Mouse (Mus musculus): Measurements from ENCODE around the gene Zfp57. TPM values are rescaled to one million over a fixed set of nuclear protein-coding genes. Genes with fewer than 3 reads are reported as not detected.

Gene Zfp57
- 112 and 113 TPM in 2 replicates for polyA plus RNA-seq (2015; fragmentation: Nextera tagmentation; extraction: Ambion mirVana)

DNA sequence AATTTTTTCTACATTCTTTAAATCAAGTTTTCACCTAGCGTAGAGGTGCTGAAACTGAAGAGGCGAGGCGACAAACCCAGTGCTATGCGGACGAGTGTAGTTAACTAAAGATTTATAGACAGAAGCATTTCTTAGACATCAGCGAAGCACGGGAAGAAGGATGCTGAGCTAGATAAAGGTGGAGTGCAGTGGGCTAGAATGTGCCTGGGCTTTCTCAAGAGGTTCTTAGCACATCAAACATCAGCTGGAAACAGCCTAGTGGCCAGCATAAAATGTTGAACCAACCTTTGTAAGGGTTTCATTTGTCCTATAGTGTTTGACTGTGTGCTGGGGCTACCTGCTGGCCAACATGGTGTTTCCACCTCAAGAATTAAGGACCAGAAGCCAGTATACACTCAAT lies at the start of gene Zfp57:
Zfp57 (plus strand) TSS at position 301 of the 400 bp plus-strand sequence.
- Histone ChIP-seq H3K4me1 (peaks cover 9% of the 10 kb centered on the region), H3K9me3 (no peaks in the 10 kb centered on the region), H3K27me3 (no peaks in the 10 kb centered on the region), H3K9ac (0 out of 2 replicates have a peak within 1 kb of the TSS, but pooled peaks have one; percentile 4), H3K4me3 (peak within 1 kb of the TSS; percentile 81; the same call in 1 of the 2 replicates), H3K4me2 (peak within 1 kb of the TSS; percentile 72), H3K36me3 (peaks cover 7% of the 10 kb centered on the region; the same call in 1 of the 2 replicates), H3K27ac (no peak within 1 kb of the TSS)
- no peak for ATAC-seq (ENCODE audit: insufficient number of reproducible peaks, insufficient read depth, low FRiP score, low TSS enrichment, low read depth)
- 95% methylated on average over 7 of the region's 7 CpGs for WGBS

DNA sequence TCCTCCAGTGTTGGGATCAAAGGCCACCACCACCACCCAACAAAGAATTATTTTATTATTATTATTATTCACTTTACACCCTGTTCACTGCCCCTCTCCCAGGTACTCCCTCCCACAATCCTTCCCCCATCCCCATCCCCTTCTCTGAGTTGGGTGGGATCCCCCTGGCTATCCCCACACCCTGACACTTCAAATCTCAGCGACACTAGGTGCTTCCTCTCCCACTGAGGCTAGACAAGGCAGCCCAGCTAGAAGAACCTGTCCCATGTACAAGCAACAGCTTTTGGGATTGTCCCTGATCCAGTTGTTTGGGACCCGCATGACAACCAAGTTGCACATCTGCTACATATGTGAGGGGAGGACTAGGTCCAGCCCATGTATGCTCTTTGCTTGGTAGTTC lies 48.3 kb upstream of the Zfp57 start:
- no peak for ATAC-seq (ENCODE audit: insufficient number of reproducible peaks, insufficient read depth, low FRiP score, low TSS enrichment, low read depth)
- H3K36me3 ChIP-seq: peaks cover 36% of the 10 kb centered on the region

DNA sequence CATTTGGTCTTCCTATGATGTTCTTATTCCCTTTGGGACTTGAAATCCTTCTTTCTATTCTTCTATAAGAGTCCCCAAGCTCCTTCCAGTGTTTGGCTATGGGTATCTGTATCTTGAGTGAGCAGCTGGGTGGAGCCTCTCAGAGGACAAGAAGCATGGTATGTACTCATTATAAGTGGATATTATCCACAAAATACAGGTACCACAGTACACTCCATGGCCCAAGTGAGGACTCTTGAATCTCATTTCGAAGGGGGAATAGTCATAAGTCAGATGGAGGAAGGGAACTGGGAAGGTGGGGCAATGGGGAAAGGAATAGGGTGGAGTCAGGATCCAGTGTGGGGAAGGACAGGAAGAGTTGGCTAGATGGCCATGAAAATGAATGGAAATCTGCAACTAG lies 47.9 kb upstream of the Zfp57 start:
- ATAC-seq (ENCODE audit: insufficient number of reproducible peaks, insufficient read depth, low FRiP score, low TSS enrichment, low read depth): no peak
- peaks cover 18% of the 10 kb centered on the region for H3K4me1 ChIP-seq
- H3K36me3 ChIP-seq: peaks cover 36% of the 10 kb centered on the region
- H3K9ac ChIP-seq: no peak overlapping the region
- H3K4me2 ChIP-seq: no peak overlapping the region
- no peak overlapping the region for H3K4me3 ChIP-seq
- 79% methylated on average over 1 of the region's 1 CpGs for WGBS
- H3K27ac ChIP-seq: no peak overlapping the region
- peaks cover 11% of the 10 kb centered on the region for H3K27me3 ChIP-seq
- H3K9me3 ChIP-seq: no peaks in the 10 kb centered on the region

More for the DNA sequence above, 48.3 kb upstream of the Zfp57 start:
- Histone ChIP-seq H3K27ac (no peak overlapping the region), H3K9me3 (no peaks in the 10 kb centered on the region), H3K4me3 (no peak overlapping the region), H3K4me1 (peaks cover 19% of the 10 kb centered on the region), H3K9ac (no peak overlapping the region), H3K4me2 (no peak overlapping the region), H3K27me3 (peaks cover 11% of the 10 kb centered on the region)
- 91% methylated on average over 2 of the region's 2 CpGs for WGBS

DNA sequence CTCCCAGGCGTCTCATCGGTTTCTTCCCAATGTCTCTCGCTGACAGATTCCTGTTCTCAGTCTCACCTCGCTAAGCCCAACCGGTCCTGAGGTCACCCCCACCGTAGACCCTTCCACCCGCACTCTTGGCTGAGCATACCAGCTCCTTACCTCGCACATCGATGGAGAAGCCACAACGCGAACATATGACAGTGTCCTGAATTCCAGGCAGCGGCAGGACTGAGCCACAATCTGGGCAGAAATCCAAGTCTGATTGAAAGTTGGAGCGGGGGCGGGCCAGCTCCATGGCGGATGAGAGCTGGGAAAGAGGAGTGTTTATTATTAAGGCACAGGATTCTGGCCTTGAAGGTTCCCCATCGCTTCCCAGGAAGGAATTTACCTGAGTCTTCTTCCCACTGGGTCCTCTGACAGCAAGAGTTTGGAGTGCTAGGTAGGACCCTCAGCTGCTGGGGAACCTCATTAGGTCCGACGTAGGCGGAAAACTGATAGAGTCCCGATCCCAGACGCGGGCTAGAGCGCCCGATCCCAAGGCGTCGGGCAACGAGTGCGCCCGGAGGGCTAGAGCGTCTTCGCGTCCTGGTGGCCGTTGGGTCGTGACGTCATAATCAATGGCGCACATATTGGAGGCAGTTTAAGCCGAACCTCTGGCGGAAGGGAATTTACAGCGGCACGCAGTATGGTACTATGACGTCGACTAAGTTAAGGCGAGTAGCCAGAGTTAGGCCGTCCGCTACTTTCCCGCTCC lies 42.8 kb upstream of the Zfp57 start, which contains the start of the genes Znrd1 and Znrd1as:
Znrd1 (minus strand) TSS at position 561 of the 745 bp plus-strand sequence.
Znrd1as (plus strand) TSS at position 594 of the 745 bp plus-strand sequence.
- under 1% methylated on average over 46 of the region's 46 CpGs for WGBS
- H3K27me3 ChIP-seq: no peaks in the 10 kb centered on the region
- no peaks in the 10 kb centered on the region for H3K9me3 ChIP-seq
- peak within 1 kb of the TSS; percentile 82 for H3K9ac ChIP-seq
- H3K4me1 ChIP-seq: peaks cover 13% of the 10 kb centered on the region
- H3K27ac ChIP-seq: peak within 1 kb of the TSS; percentile 86
- peak within 1 kb of the TSS; percentile 64 for H3K4me3 ChIP-seq
- ATAC-seq (ENCODE audit: insufficient number of reproducible peaks, insufficient read depth, low FRiP score, low TSS enrichment, low read depth): peak; percentile 98
- H3K4me2 ChIP-seq: peak within 1 kb of the TSS; percentile 74
- peaks cover 17% of the 10 kb centered on the region; the same call in 1 of the 2 replicates for H3K36me3 ChIP-seq

DNA sequence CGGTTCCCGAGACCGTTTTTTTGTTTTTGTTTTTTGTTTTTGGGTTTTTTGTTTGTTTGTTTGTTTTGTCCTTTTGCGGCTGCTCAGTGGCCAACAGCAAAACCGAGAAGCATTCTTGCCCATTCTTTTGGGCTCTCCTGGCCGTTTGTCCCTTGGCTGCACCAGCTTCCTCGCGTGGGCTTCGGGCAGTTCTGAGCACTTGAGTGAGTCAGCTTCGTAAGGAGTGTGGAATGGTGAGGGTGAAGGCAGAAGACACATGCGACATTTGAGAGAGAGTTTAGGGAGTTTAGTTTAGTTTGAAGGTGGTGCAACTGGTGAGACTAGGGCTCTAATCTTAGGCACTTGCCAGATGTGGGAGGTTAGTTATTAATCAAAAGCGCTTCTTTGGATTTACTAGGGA lies 42.1 kb upstream of the Zfp57 start:
- Histone ChIP-seq H3K27me3 (no peaks in the 10 kb centered on the region), H3K4me3 (peak overlapping the region; percentile 64), H3K27ac (peak overlapping the region; percentile 77), H3K9ac (peak overlapping the region; percentile 82), H3K4me1 (peaks cover 13% of the 10 kb centered on the region), H3K9me3 (no peaks in the 10 kb centered on the region), H3K4me2 (peak overlapping the region; percentile 74), H3K36me3 (peaks cover 13% of the 10 kb centered on the region; the same call in 1 of the 2 replicates)
- no peak for ATAC-seq (ENCODE audit: insufficient number of reproducible peaks, insufficient read depth, low FRiP score, low TSS enrichment, low read depth)
- 12% methylated on average over 12 of the region's 12 CpGs for WGBS

DNA sequence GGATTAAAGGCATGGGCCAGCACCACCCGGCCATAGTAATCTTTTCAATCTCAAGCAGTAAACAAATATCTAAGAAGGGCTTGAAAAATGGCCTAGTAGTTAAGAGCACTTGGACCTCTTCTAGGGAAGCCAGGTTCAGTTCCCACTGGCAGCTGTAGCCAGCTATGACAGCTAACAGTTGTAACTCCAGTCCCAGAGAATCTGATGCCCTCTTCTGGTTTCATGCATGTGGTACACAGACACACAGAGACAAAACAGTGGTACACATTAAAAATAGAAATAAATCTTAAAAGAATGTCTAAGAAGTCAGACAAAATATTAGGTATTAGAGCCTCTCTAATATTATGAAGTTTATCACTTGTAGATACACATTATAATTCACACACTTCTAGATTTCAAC lies 39.8 kb upstream of the Zfp57 start:
- H3K36me3 ChIP-seq: peaks cover 6% of the 10 kb centered on the region; the same call in 1 of the 2 replicates
- no peaks in the 10 kb centered on the region for H3K27me3 ChIP-seq
- H3K4me1 ChIP-seq: peaks cover 13% of the 10 kb centered on the region
- no peak overlapping the region for H3K27ac ChIP-seq
- H3K4me3 ChIP-seq: no peak overlapping the region
- no peak overlapping the region for H3K9ac ChIP-seq
- H3K9me3 ChIP-seq: no peaks in the 10 kb centered on the region
- 80% methylated on average over 1 of the region's 1 CpGs for WGBS
- H3K4me2 ChIP-seq: no peak overlapping the region
- no peak for ATAC-seq (ENCODE audit: insufficient number of reproducible peaks, insufficient read depth, low FRiP score, low TSS enrichment, low read depth)

DNA sequence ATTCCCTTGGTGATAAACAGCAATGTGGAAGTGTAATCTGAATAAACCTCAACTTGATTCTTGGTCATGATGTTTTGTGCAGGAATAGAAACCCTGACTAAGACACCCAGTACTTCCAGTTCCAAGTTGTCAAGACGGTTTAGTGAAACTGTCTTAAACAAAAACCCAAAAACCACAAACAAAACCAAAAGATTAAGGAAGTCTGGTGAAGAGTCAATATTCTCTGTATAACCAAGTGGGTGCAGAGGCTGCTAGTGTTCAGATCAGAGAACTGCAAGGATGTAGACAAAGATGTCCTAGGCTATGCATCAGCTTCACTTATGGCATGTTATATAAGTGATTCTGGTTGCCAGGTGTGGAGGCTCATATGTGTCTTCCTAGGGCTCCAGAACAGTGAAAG lies 34.1 kb upstream of the Zfp57 start:
- H3K4me1 ChIP-seq: no peaks in the 10 kb centered on the region
- H3K4me2 ChIP-seq: no peak overlapping the region
- no peak for ATAC-seq (ENCODE audit: insufficient number of reproducible peaks, insufficient read depth, low FRiP score, low TSS enrichment, low read depth)
- H3K36me3 ChIP-seq: no peaks in the 10 kb centered on the region
- no peaks in the 10 kb centered on the region for H3K9me3 ChIP-seq
- H3K4me3 ChIP-seq: no peak overlapping the region
- H3K9ac ChIP-seq: no peak overlapping the region
- H3K27me3 ChIP-seq: no peaks in the 10 kb centered on the region
- H3K27ac ChIP-seq: no peak overlapping the region
- 98% methylated on average over 1 of the region's 1 CpGs for WGBS

DNA sequence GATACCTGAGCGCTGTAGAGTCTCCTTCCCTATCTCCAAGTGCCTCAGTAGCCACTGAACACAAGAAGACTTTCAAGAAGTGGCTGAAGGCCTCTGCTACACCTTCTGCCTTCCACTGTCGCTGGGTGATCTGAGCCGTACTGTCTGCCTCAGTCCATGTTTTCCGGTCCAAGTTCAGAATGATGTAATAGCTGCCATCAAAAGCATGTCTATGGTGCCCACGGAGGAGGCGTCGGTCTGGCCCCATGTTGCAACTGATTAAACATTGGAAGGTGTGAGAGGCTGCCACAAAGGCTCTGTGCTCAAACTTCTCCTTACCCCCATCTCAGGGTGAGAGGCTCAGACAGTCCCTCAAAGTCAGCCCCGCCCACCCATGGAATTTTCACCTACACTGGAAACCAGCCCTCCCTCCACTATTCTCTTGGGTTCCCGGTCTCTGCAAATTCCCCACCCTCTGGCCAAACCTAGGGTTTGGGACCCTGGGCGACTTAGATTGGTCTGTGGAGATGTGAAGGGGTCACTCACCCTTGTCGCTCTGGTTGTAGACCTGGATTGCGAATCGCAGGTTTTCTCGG lies 30.6 kb upstream of the Zfp57 start:
- Histone ChIP-seq H3K4me2 (no peak overlapping the region), H3K27me3 (no peaks in the 10 kb centered on the region), H3K9ac (no peak overlapping the region), H3K4me3 (no peak overlapping the region), H3K27ac (no peak overlapping the region), H3K4me1 (no peaks in the 10 kb centered on the region), H3K9me3 (no peaks in the 10 kb centered on the region), H3K36me3 (no peaks in the 10 kb centered on the region)
- ATAC-seq (ENCODE audit: insufficient number of reproducible peaks, insufficient read depth, low FRiP score, low TSS enrichment, low read depth): no peak
- WGBS: 86% methylated on average over 14 of the region's 14 CpGs

DNA sequence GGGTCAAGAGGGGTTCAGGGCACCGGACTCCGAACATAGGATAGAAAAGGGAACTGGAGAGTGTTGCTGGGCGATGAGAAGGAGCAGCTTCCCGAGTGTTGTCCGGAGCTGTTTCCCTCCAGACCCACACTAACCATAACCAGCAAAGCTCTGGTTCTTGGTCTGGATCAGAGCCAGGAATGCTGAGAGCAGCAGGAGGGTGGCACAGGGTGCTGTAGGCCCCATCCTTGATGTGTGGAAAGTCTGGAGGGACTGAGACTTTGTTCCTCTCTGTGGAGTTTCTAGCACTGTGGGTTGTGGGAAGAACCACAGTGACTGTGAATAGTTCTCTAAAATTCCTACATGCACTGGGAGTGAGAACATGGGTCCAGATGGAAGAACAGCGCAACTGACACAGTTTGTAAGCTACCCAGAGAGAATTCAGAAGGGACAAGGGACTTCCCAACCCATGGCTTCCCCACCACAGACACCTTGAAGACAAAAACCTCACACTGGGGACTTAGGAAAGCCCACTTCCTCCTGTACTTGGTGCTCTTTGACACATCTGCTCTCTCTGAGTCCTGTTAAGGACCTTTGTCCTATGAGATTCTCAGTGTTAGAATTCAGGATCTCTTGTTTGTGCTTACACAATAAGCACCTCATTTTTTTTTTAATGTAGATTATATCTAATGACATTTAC lies 29.7 kb upstream of the Zfp57 start:
- ATAC-seq (ENCODE audit: insufficient number of reproducible peaks, insufficient read depth, low FRiP score, low TSS enrichment, low read depth): no peak
- Histone ChIP-seq H3K4me1 (no peaks in the 10 kb centered on the region), H3K36me3 (no peaks in the 10 kb centered on the region), H3K4me2 (no peak overlapping the region), H3K27ac (no peak overlapping the region), H3K9me3 (no peaks in the 10 kb centered on the region), H3K9ac (no peak overlapping the region), H3K27me3 (no peaks in the 10 kb centered on the region), H3K4me3 (no peak overlapping the region)
- WGBS: 80% methylated on average over 6 of the region's 6 CpGs

DNA sequence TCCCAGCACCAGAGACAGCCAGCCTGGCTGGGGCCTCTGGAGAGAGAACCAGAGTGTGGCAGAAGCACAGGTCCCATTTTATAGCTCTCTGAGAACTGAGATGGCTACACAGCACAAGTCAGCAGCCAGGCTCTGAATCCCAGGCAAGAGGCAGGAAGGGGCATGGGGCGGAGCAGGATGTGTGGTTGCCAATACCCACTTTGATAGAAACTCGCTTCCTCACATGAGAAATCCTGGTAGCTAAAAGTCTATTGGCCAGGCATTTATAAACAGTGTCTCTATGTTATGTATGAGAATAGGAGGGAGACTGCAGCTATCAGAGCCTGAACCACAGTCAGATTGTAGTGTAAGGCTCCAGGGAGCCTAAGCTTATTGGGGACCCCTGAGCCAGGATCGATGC lies 28.2 kb upstream of the Zfp57 start:
- Histone ChIP-seq H3K27me3 (no peaks in the 10 kb centered on the region), H3K4me3 (no peak overlapping the region), H3K9ac (no peak overlapping the region), H3K4me2 (no peak overlapping the region), H3K9me3 (no peaks in the 10 kb centered on the region), H3K36me3 (no peaks in the 10 kb centered on the region), H3K4me1 (no peaks in the 10 kb centered on the region), H3K27ac (no peak overlapping the region)
- 78% methylated on average over 3 of the region's 3 CpGs for WGBS
- no peak for ATAC-seq (ENCODE audit: insufficient number of reproducible peaks, insufficient read depth, low FRiP score, low TSS enrichment, low read depth)

DNA sequence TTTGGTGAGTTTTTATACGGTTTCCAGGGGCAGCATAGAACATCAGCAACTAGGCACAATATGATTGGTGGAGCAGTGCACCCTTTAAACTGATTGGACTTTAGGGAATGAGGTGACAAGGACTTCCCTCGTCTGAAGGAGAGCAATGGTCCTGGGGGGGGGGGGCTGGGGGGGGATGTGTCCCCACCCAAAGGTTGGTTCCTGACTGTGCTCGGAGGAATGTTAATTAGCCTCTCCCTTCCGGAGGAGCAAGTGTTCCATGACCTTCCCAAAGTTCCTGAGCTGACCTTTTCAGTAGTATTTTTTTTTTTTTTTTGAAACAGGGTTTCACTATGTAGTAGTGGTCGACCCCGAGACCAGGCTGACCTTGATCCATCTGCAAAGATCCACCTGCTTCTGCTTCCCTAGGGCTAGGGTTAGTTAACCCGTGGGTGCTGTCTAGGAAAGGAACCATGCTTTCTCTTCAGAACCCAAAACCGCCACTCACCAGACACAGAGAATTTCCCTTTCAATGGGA lies 27.6 kb upstream of the Zfp57 start:
- no peak overlapping the region for H3K4me3 ChIP-seq
- H3K4me2 ChIP-seq: no peak overlapping the region
- H3K36me3 ChIP-seq: no peaks in the 10 kb centered on the region
- H3K27ac ChIP-seq: no peak overlapping the region
- H3K27me3 ChIP-seq: no peaks in the 10 kb centered on the region
- WGBS: 62% methylated on average over 8 of the region's 8 CpGs
- no peak overlapping the region for H3K9ac ChIP-seq
- no peak for ATAC-seq (ENCODE audit: insufficient number of reproducible peaks, insufficient read depth, low FRiP score, low TSS enrichment, low read depth)
- no peaks in the 10 kb centered on the region for H3K9me3 ChIP-seq
- no peaks in the 10 kb centered on the region for H3K4me1 ChIP-seq
